Mouse (Mus musculus): ENCODE measurements at regions not wholly inside any gene's neighbourhood (a gene's known extent, or its start where the extent isn't known, plus 50 kb on each side); places are given as distances from the start of the nearest gene placed in this dataset.

DNA sequence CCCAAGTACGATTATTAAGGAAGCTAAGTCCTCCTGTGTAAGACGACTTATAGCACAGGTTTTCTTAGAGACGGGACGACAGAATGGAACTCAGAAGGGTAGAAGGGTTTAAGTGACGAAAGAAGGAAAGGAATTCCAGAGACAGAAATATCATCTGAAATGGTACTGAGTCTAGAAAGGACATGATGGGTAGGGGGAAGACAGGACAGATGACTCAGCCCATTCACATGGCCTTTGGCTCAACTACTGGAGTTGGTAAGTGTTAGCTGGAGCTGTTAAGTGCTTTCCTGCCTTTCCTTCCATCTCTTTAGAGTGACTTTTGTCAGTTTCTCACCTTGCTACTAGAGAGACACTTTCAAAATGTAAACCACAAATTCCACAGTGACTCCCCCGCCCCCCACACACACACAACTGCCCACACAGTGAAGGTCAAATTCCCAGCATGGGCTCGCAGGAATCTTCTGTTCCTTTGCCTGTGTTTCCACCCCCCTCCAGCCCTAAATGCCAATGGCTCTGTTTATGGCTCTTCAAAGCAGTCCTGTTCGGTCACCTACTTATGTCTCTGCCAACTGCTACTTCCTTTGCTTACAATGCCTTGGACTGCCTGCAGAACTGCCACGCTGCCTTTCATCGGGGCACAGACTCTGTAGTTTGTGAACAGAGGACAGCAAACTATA lies 81.8 kb upstream of the Csl start:
- TF ChIP-seq CTCF (IDR thresholded peaks at IDR 0.05; ENCODE audit: low read depth) (no peak), EP300 (IDR thresholded peaks at IDR 0.05; ENCODE audit: low read depth) (no peak)

Data from liver, embryonic 14.5 days (tissue).